Mouse (Mus musculus): ENCODE data around the gene Siae.
A peak's percentile ranks its signal among the peaks of the same experiment; 100 is the strongest.

The Siae gene

GRCm38 (mm10) chr9:37625129-37625528, 69.6 kb downstream of the Siae start:
- DNase-seq (ENCODE audit: inconsistent age in 2 of 2, low spot score in 1 of 2) = no peak

- DNase-seq (ENCODE audit: inconsistent age in 2 of 2, low spot score in 1 of 2) = peak in 1 of 2 experiments; percentile 19
These were observed 70.1 kb downstream of the Siae start for GRCm38 (mm10) chr9:37625641-37626040.

GRCm38 (mm10) chr9:37626103-37626567, 70.6 kb downstream of the Siae start:
- DNase-seq (ENCODE audit: inconsistent age in 2 of 2, low spot score in 1 of 2) = no peak

GRCm38 (mm10) chr9:37627263-37627662, 71.8 kb downstream of the Siae start:
- no peak for DNase-seq (ENCODE audit: inconsistent age in 2 of 2, low spot score in 1 of 2)

- no peak for DNase-seq (ENCODE audit: inconsistent age in 2 of 2, low spot score in 1 of 2)
These were observed 73.1 kb downstream of the Siae start for GRCm38 (mm10) chr9:37628581-37628980.

GRCm38 (mm10) chr9:37629941-37630340, 74.4 kb downstream of the Siae start:
- DNase-seq (ENCODE audit: inconsistent age in 2 of 2, low spot score in 1 of 2) = no peak

DNA sequence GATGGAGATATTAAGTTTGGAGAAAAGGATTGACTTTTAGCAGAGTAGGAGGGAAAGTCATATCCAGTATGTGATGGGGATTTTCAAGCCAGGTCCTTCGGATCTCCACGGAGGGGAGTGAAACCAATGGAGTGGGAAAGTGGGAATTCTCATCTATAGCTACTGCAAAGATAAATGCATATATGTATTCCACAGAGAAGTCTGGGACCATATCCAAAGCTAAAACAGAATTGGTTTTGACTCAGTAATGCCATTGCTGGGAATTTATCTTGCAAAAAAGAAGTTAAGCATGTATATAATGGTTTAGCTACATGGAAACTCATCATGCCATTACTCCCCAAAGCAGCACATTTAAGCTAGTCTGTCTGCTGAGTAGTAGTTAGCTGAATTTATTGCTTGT, 76.8 kb downstream of the Siae start:
- no peak for DNase-seq (ENCODE audit: inconsistent age in 2 of 2, low spot score in 1 of 2)

- DNase-seq (ENCODE audit: inconsistent age in 2 of 2, low spot score in 1 of 2) = no peak
These were observed 78.8 kb downstream of the Siae start for GRCm38 (mm10) chr9:37634269-37634668.

DNA sequence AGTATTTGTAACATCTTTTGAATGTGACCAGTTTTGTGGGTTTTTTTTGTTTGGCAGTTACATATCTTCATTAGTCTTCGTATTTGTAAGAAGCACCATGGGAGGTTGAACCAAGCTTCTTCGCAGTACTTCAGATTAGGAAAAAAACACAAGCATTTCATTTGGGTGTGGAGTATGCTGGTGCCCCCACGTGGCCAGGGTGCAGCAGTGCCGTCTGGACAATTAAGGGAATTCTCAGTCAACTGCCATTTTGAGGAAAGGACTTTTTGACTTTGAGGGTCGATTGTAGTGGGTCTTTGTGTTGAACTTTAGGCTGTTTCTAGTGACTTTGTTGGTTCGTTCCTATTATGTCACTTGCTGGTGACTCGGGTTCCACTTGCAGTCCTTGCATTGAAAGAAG, 80.8 kb downstream of the Siae start:
- DNase-seq (ENCODE audit: inconsistent age in 2 of 2, low spot score in 1 of 2) = peak; percentile 55 to 80

GRCm38 (mm10) chr9:37636800-37637542, 81.5 kb downstream of the Siae start:
- DNase-seq (ENCODE audit: inconsistent age in 2 of 2, low spot score in 1 of 2) = peak; percentile 57 to 79

DNA sequence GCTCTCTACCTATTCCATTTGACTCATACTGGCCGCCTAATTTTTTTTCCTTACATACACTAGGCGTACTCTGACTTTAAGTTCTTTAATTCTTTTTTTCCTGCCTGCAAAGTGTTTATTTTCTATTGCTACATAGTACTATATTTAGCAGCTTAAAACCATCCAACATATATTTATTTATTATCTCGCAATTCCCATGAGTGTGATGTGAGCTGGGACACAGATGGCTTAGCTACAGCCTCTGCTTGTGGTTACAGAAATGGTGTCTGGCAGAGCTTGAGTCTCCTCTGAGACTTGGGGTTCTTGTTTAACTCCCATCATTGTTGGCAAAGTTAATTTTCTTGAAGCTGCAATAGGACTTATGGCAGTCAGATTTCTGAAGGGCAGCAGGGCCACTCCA, 83.2 kb downstream of the Siae start:
- no peak for DNase-seq (ENCODE audit: inconsistent age in 2 of 2, low spot score in 1 of 2)

- no peak for DNase-seq (ENCODE audit: inconsistent age in 2 of 2, low spot score in 1 of 2)
These were observed 90.7 kb downstream of the Siae start for GRCm38 (mm10) chr9:37646246-37646645.

DNA sequence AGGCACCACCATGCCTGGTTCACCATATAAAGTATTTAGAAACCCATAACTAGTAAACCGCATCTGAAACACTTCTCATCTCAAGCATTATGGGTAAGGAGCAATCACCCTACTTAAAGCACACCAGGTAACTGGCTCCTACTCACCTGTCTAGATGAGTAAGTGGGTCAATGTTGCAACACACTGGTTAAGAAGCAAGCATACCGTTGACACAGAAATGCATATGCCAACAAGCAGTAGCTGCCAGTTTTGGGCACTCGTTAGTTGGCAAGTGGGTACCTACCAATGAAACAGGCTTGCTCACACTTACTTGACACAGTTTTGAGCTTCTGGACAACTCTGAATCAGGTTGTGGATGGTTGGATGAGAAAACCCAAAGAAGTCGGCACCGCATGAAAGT, 95.1 kb downstream of the Siae start:
- DNase-seq (ENCODE audit: inconsistent age in 2 of 2, low spot score in 1 of 2) = no peak

GRCm38 (mm10) chr9:37653836-37654235, 98.3 kb downstream of the Siae start:
- DNase-seq (ENCODE audit: inconsistent age in 2 of 2, low spot score in 1 of 2) = no peak

- DNase-seq (ENCODE audit: inconsistent age in 2 of 2, low spot score in 1 of 2) = no peak
These were observed 100.5 kb downstream of the Siae start for GRCm38 (mm10) chr9:37655961-37656360.

- DNase-seq (ENCODE audit: inconsistent age in 2 of 2, low spot score in 1 of 2) = peak in 1 of 2 experiments; percentile 19
These were observed 101.0 kb downstream of the Siae start for GRCm38 (mm10) chr9:37656439-37656881.

DNA sequence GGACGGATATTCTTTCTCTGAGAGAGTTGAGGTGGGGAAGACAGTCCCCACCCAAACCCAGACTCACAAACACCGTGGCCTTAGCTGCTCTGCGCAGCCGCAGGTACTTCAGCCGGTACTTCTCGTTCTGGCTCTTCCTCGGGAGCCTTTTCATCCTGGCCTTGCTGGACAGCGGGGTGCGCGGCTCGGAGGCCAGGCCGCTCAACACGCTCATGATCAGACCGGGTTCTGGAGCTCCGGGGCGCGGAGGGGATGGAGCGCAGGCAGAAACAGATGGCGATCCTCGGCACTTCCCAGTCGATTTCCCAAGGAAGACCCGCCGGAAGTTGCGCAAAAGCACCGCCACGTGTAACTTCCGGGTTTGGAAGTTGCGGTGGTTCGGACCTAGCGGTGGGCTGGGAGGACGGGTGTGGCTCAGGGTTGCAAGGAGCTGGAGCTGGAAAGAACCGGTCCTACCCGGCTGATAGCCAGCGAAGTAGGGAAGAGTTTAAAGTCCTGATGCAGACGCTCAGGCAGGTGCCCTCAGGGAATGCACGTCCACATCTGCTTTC, 101.5 kb downstream of the Siae start, which contains the start of gene Tbrg1:
Tbrg1 (minus strand) TSS at position 382 of the 551 bp plus-strand sequence.
- peak; percentile 88 to 96 for DNase-seq (ENCODE audit: inconsistent age in 2 of 2, low spot score in 1 of 2)

- DNase-seq (ENCODE audit: inconsistent age in 2 of 2, low spot score in 1 of 2) = no peak
These were observed 103.9 kb downstream of the Siae start for GRCm38 (mm10) chr9:37659413-37659812.

DNA sequence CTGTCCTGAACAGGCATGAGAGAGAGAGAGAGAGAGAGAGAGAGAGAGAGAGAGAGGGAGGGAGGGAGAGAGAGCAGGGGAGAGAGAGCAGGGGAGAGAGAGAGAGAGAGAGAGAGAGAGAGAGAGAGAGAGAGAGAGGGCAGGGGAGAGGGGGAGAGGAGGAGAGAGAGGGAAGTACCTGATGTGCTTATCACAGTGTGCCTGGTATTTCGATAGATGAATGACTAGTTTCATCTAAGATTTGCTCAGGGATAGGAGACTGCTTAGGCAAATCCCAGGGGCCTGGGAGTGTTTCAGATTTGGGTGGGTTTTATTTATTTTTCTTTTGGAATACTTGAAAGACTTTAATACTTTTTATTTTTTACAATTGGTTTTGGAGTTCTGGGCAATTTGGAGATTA, 107.7 kb downstream of the Siae start:
- no peak for DNase-seq (ENCODE audit: inconsistent age in 2 of 2, low spot score in 1 of 2)

- no peak for DNase-seq (ENCODE audit: inconsistent age in 2 of 2, low spot score in 1 of 2)
These were observed 109.1 kb downstream of the Siae start for GRCm38 (mm10) chr9:37664604-37665003.

- DNase-seq (ENCODE audit: inconsistent age in 2 of 2, low spot score in 1 of 2) = no peak
These were observed 110.5 kb downstream of the Siae start for GRCm38 (mm10) chr9:37666045-37666444.

DNA sequence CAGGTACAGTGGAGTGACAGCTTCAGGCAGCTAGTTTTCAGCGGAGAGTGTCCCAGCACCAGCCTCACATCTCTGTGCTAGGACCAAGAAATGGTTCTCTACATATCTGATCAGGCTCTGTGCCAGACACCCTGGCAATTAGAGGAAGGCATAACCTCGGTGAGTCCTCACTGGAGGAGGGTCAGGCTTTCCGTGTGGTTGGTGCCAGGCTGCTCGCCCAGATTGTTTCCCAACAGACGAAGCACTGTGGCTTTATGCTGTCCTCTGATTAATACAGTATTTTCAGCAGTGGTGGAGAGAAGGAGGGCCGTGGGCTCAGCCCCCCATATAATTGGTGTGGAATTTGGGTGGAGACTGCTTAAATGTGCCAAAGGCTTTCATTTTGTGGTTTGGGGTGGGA, 113.6 kb downstream of the Siae start, which contains the start of gene Panx3:
Panx3 (minus strand) TSS at position 121 of the 400 bp plus-strand sequence.
- DNase-seq (ENCODE audit: inconsistent age in 2 of 2, low spot score in 1 of 2) = peak in 1 of 2 experiments; percentile 41

Data from adrenal gland, adult (tissue).